Mouse (Mus musculus) CD4-positive, CD25-positive, alpha-beta regulatory T cell, adult 4 months (primary cell): ENCODE results near the gene Gtpbp8. TPM values are rescaled to one million over a fixed set of nuclear protein-coding genes. Genes with fewer than 3 reads are reported as not detected.

Experiments used
- ATAC-seq: one replicate; pipeline ENCODE4 v1.8.0; 2017
- polyA plus RNA-seq, 2 experiments: library from polyadenylated mRNA; unstranded; fragments of 100-300 nt; shearing (Covaris generic); gene quantifications; one replicate each; pipeline ENCODE4 v1.2.1; 2017

The Gtpbp8 gene
- polyA plus RNA-seq, 2 experiments from 2014 or later = 36.4 to 41.7 TPM

DNA sequence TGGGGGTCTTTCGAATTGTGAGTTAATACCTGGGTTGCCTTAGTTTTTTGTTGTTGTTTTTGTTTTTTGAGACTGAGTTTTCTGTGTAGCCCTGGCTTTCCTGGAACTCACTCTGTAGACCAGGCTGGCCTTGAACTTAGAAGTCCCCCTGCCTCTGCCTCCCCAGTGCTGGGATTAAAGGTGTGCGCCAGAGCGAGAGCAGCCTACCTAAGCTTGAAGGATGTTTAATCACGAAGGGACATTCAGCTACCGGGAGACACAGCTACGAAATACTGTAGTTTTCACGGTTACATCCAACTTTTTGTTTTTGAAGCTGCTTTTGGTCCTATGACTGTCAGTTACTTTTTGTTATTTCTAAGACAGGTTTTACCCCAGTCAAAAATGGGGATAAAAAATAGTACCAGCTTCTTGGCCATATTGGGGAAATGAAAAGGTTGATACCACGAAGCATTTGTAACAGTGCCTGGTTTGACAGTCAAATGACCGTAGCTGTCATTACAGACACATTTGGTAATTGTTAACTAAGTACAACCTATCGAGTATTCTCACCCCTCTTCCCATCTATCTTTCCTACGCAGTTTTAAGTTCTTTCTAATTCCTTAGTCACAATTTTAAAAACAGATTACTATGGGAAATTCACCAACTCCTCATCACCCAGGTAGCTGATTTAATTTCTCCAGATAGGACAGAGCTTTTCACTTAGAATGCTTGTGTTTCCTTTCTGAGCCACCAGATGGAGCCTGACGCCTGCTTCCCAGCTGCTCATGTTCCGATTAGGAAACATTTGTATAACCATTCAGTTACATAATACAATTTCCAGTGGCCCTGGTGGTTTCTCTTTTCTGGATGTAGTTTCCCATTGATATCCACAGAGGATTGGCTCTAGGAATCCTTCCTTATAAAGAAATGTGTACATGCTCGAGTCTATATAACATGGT is 20.6 kb downstream of the Gtpbp8 start:
- ATAC-seq = peak; percentile 68

DNA sequence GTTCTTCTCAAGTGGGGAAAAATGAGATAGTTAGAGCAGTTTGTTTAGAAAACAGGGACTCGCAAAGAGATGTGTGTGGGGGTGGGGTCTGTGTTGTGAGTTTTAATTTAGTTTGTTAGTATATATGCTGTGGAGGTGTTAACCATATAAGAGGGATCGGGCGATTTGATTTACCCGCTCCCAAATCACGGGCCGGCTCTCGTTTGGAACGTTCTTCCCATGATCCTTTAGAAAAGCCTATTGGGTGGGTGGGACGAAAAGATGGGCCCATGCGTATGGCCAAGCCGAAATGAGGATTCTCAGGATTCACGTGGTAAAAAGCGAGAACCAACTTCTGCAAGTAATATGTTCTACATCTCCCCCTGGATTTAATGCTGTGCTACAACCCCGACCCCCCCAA is 21.3 kb downstream of the Gtpbp8 start:
- peak; percentile 10 for ATAC-seq

DNA sequence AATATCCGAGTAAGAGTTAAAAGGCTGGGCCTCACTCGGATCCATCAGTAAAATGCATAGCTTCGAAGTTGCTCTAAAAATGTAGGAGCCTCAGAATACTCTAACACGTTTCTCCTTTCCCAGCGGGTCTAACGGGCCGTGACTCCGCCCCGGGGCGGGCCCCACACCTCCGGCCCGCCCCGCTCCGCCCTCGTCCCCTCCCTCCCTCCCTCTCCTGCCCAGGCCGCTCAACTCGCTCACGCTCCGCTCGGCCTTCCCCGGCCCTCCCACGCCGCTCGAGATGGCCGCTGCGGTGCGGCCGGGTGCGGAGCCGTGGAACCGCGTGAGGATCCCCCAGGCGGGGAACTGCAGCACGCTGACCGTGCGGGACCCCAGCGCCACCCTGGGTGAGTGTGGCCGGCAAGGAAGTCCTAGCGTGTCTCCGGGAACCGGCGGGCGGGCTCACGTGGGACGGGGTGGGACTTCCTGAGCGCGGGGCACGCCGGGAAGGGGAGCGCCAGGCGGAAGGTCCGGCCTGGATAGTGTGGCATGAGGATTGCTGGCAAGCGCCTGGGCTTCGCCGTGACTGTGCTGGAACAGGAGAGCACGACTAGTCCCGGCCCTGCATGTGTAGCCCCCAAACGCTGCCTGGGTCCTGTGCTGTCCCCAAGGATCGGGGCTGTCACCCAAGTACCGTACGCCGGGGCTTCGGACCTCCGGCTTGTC is 21.9 kb downstream of the Gtpbp8 start, which contains the start of gene Nepro:
TSS of gene Nepro (plus strand) at position 219 of the 705 bp plus-strand sequence.
- peak; percentile 77 for ATAC-seq

DNA sequence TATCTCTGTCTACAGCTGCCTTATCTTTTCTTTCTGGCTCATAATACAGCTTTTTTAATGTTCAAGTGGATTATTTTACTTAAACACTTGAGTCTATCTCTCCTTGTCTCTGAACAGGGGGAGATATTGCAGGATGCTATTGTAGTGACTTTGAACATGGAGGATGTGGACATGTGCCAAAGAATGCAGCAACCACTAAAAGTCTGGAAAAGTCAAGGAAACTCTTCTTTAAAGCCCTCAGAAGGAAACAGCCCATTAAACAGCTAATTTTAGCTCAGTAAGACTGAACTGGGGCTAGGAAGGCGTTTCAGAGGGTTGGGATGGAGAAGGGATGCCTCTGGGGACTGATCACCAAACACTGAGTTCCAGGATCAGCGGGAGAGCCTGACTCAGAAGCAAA is 23.5 kb downstream of the Gtpbp8 start:
- no peak for ATAC-seq

DNA sequence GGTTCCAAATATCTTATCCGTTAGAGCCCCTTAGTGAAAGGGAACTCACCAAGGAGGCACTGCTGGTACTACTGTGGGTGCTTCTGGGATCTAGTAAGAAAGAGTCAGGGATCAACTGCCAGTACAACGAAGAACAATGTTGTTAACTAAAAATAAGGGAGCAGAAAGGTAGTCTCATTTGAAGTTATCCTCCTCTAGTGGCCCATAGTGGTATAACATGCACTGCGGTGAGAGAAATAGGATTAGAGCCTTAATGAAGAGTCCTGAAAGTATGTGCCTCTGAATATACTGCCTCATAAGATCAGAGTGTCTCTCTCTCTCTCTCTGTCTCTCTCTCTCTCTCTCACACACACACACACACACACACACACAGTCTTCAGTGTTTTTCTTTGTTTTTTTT is 25.6 kb downstream of the Gtpbp8 start:
- ATAC-seq = no peak

DNA sequence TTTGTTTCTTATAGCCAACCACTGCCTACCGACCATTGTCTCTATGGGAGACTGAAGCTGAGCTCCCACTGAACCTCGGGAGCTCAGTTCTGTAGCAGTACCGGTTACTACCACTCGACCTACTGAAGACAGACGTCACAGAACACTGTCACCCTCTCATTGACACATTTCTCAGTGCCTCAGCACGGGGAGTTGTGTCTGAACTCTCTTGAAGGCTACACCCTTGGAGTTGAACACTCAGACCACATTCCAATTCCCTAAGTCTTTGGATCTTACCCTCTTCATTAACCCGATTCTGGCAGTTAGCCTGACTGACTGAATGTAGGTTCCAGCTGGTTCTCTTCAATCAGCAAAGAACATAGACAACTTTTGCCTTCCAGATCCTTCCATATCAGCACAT is 26.8 kb downstream of the Gtpbp8 start:
- no peak for ATAC-seq

DNA sequence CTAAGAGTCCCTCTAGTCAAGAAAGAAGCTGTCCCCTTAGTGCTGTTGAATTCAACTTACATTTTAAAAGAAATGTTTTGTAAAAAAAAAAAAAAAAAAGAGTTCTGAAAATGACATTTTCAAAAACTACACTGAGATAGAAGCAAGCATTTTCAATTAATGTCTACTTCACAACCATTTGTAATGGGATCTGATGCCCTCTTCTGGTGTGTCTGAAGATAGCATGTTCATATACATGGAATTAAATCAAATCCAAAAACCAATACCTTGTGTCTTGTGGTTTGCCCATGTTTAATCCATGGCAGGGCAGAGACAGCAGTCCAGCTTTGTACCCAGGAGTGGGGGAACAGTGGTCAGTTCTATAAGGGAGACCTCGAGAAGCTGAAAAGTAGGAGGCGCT is 28.3 kb downstream of the Gtpbp8 start:
- no peak for ATAC-seq

DNA sequence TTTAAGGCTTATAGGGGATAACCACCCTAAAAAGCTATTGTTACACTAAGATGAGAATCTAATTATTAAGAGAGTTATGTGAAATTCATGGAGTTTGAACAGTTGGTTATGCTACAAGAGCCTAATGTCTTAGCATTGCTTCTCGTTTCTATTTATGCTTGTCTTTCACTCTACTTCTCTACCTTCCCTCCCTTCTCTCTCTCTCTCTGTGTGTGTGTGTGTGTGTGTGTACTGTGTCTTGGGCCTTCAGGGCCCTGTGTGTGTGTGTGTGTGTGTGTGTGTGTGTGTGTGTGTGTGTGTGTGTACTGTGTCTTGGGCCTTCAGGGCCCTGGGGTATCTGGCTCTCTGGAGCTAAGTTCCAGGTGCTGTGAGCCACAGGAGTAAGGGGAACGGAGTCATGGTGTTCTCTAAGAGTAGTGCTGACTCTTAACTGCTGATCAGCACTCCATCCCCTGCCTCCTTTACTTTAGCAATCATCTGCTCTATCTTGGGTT is 29.0 kb downstream of the Gtpbp8 start:
- no peak for ATAC-seq

DNA sequence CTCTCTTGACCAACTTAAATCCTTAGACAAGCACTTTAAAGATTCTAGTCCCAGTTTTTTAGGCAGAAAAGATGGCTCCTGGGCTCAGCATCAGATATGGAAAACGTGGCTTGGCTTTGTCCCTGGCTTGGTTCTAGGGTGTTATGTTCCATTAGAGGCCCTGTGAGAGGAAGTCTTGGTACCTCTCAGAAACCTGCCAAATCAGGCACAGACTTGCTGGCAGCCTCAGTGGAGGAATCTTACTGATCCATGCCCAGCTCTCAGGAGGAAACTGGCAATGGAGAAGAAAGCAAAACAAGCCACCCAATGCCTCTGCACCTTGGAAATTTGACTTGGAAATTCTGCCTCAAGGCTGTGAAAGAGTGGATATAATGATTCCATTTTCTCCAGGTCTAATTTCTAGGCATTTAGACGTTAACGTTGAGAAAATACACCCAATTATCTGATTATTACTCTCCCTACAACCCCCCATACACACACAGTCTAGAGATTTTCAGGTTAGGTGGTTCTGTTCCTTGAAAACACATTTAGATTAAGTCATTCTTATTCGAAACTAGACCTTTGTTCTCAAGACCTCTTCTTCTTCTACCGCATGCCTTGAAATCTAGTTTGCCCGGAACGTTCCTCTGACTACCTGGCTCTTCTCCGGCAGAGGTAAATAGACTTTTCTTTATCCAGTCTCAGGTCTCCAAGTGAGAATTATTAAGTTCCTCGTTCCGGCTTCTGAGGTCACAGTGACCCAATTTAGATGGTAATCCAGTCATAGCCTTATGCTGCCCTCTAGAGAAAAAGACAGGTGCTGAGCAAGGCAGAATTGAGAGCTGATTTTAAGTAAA is 29.6 kb downstream of the Gtpbp8 start:
- ATAC-seq = peak; percentile 86

DNA sequence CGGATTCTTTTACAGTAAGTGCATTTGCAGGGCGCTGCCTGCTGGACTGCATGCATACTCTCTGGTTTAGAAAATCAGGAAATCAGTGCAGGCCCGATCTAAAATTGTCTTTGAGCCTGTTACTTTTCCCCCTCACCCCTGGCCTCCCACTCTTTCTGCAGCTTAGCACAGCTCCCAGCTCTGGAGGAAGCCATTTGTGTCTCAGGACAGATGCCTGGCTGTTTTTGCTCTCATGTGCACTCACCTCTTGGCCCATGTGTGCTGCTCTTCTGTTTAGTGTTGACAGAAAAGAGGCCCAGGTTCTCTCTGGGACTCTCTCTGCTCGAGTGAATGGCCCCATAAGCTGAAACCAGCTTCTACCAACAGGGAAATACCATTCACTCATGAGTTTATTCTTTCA is 42.7 kb downstream of the Gtpbp8 start:
- ATAC-seq = no peak

DNA sequence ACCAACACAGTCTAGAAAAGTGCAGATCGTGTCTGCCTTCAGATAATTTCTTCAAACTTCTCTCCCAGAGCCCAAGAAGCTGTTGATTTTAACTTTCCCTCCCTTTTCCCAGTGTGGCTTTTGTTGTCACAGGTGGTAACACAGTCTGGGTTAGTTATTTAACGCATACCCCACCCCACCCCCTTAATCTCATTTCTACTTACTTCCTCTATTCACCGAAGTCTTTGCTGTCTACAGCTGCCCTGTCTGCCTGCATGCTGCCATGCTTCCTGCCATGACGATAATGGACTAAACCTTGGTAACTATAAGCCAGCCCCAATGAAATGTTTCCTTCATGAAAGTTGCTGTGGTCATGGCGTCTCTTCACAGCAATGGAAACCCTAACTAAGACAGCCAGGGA is 43.9 kb downstream of the Gtpbp8 start:
- no peak for ATAC-seq

DNA sequence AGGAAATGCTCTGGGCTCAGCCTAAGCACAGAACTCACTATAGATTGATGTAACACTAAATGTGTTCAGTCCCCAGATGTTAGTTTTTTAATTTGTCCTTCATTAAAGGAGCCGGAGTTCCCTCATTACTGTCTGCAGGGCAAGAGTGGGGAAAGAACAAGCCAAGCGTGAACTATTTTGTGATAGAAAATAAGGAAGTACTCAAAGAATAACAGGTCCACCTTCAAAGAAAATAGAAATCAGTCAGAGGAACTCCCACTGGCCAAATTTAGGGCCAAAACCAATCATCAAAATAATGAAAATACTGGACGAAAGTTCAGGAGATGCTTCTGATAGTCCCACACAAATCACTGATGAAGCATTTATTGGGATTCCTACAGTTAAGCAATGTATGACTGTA is 45.0 kb downstream of the Gtpbp8 start:
- ATAC-seq = no peak

DNA sequence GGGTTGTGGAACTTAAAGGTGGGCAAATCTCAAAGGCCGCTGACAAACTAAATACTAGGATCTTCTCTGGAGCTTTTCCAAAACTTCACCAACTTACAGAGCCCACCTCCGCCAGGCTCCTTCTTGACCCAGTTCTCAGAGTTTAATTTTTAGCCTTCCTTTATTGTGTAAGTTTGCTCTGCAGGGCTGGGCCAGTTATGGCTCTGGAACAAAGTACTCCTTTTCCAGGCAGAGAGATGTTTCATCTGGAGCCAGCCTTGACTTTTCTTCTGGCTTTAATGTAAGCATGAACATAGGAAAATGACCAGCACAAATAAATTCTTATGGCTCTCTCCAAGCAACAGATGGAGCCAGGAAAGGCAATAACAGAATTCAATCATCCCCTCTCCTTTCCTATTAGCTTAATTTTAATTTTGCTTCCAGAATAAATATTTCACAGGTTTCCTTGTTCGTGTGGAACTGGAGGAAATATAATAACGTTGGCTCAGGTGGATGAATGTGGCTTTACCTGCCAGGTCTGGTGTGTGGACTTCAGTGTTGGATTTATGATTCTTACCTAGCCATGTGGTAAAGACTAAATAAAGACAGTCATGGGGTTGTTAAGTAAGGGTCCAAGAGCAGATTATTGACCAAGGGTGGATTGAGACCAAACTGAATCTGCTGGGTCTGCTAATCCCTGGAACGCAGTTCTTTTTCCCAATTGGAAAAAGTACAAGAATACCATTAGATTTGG is 48.5 kb downstream of the Gtpbp8 start:
- no peak for ATAC-seq

DNA sequence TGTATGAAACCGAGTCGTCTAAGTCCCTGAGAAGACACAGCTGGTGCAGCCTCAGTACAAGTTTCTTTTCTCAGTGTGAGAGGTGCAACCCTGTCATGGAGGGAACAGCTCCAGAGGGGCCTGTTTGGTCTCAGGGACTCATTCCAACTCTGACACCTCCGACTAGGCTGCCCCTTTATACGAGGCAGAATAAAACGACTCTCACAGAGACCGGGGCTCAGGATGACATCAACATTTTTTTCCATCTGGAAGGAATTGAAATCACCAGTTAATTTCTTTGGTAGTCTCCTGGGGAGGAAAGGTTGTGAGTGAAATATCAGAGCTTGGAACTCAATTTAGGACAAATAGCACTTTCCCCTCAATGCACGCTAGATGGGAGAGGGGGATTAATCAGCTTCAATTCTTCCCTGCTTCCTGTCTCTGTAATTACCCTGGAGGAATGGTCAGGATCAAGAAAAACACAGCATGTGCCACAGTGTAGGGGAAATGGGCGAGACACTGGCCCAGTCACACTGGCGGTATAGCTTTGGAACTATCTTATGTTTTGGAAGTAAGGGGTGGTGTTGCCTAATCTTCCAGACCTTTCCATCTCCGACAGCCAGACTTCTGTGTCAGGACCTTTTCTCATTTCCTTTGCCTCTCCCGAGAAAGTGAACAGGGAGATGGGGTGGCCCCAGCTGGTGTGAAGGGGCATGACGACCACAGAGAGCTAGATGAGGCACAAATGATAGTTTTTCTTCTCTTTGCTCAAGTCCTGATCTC is 50.1 kb downstream of the Gtpbp8 start:
- ATAC-seq = no peak

DNA sequence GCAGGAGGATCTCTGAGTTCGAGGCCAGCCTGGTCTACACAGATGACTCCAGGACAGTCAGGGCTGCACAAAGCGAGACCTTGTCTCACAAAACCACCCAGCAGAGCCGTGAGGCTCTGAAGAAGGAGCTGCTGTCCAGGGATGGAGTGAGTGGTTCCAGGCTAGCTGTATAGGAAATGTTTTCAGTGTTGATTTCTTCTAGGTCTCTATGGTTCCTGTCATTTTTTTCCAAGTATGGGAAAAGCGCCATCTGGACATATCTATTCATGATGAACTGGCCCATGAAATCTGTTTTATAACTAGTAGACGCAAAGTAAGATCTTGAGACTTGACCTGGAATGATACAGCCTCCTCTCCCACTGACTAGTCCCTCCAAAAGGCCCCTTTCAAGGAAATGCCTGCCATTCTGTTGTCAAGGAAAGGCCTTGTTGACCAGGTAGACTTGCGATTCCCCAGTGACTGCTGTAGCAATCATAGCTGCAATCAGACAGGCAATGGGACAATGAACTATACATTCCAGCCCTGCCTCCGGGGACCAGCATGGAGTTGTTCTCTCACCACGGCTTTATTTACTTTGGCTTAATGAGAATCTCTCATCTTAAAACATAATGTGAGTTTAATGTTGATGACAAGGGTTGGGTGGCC is 50.8 kb downstream of the Gtpbp8 start:
- ATAC-seq = no peak

DNA sequence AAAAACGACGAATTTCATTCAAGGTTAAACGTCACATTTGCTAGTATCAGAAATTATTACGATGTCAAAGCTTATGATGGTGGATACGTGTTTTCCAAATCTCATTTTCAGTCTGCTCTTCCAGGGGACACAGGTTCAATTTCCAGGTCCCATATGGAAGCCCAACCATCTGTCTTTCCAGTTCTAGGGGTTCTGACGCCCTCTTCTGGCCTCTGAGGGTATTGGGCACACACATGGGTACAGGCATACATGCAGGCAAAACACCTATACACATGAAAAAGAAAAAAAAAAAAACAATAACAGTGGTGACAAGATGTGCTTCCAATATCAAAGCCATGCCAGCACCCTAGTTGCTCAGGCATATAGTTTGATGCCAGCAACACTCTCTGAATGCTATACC is 52.5 kb downstream of the Gtpbp8 start:
- ATAC-seq = no peak

DNA sequence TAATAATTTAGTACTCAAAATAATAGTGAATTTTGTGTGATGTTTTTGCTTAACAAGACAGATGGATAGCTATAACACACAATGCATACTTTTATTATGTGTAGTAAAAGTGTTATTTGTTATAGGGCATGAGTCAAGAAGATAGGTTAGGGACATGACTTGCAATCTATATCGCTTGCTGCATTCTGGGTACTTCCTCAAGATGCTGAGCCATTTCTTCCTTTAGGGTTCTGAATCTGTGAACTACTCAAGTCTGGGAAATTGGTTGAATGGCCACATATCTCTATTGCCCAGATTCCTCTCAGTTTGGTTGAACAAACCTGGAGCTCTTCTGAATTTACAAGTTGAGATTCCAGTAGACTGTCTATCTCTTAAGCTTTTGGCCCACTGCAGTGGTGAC is 53.6 kb downstream of the Gtpbp8 start:
- no peak for ATAC-seq

DNA sequence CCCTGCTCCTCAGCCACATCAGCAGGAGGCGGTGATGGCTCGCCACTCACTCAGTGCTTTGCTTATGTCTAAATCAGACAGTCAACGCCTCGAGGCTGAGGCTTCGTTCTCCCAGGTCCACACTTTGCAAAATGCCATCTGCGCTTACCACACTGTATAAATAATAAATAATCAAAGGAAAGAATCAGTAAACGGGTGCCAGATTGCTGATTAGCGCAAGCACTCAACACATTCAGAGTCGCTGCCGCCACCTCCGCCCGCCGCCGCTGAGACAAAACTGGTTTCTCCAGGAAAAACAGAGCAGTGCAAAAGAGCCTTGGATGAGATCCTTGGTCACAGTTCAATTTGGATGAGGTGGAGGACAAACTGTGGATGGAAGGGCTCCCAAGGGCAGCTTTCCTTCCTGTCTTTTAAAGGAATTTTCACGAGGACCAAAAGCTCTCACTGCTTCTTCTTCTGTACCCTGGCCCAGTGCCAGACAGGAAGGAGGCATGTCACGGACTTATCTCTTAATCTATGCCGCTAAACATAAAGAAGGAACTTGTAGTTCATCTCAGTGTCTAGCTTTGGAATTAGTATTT is 54.5 kb downstream of the Gtpbp8 start:
- ATAC-seq = peak; percentile 90

DNA sequence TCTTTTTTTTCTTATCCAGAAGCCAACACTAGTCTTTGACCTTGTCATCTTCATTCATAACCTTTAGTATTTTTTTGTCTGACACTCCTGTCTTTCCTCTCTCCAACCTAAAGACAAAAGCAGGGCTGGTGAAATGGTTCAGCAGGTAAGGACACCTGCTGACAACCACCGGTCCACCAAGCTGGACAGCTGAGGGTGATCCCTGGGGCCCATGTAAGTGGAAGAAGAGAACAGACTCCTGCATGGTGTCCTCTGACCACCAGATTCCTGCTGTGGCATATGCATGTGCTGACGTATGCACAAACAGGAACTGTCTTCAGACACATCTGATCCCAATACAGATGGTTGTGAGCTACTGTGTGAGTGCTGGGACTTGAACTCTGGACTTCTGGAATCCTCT is 55.1 kb downstream of the Gtpbp8 start:
- ATAC-seq = no peak

DNA sequence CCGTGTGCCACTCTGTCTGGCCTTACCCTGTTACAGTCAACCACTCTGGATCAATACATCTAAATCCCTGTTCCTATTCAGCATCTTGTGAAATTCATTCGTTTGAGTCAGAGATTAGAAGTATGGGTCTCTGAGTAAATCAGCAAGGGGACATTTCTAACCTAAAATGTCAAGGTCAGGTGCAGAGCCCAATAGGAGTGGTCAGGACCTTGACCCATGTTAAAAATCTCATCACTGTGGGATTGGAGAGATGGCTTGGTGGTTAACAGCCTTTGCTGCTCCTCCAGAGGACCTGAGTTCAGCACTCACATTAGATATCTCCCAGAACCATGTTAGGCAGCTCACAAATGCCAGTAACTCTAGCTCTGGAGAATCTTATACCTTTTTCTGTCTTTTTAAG is 55.7 kb downstream of the Gtpbp8 start:
- ATAC-seq = no peak
